Mouse (Mus musculus) midbrain, embryonic 10.5 days (tissue): ENCODE data around the gene Atp23. TPM values are rescaled to one million over a fixed set of nuclear protein-coding genes. Genes with fewer than 3 reads are reported as not detected.
A peak's percentile ranks its signal among the peaks of the same experiment; 100 is the strongest.

Experiments
- DNase-seq: peaks from one replicate; pipeline ENCODE4 v3.0.0-alpha.2; 2017; ENCODE audit warnings: low spot score
- H3K27ac ChIP-seq: fragments of 300-500 bp; sonication (generic); replicated peaks from 2 replicates; pipeline ENCODE4 v1.5.1; 2016; ENCODE audit warnings: mild to moderate bottlenecking
- H3K27me3 ChIP-seq: fragments of 300-500 bp; sonication (generic); 2 replicates; pipeline ENCODE4 v1.6.1; 2016; ENCODE audit warnings: low read depth, mild to moderate bottlenecking; ENCODE audit not compliant: poor library complexity, severe bottlenecking
- H3K36me3 ChIP-seq: fragments of 300-500 bp; sonication (generic); 2 replicates; pipeline ENCODE4 v1.6.1; 2016; ENCODE audit warnings: mild to moderate bottlenecking, moderate library complexity
- H3K4me1 ChIP-seq: fragments of 300-500 bp; sonication (generic); 2 replicates; pipeline ENCODE4 v1.6.1; 2016
- H3K4me3 ChIP-seq: fragments of 300-500 bp; sonication (generic); 2 replicates; pipeline ENCODE4 v1.5.1; 2016; ENCODE audit warnings: mild to moderate bottlenecking, moderate library complexity
- H3K9me3 ChIP-seq: fragments of 300-500 bp; sonication (generic); replicated peaks from 2 replicates; pipeline ENCODE4 v1.6.1; 2016; ENCODE audit warnings: mild to moderate bottlenecking
- WGBS: fragments of 180-500 bp; shearing (Covaris S2); methylation state at CpG from one replicate; pipeline ENCODE4 v1.1.7; 2016; 5-methylcytosine and 5-hydroxymethylcytosine counted together
- polyA plus RNA-seq: library from polyadenylated mRNA; unstranded; fragments of >200 nt; fragmentation: Nextera tagmentation; extraction: Ambion mirVana; gene quantifications from 2 replicates; pipeline ENCODE4 v1.2.1, GENCODE M21; 2016

Atp23 gene
- polyA plus RNA-seq, 1 experiment from 2014 or later = 17.7 TPM

DNA sequence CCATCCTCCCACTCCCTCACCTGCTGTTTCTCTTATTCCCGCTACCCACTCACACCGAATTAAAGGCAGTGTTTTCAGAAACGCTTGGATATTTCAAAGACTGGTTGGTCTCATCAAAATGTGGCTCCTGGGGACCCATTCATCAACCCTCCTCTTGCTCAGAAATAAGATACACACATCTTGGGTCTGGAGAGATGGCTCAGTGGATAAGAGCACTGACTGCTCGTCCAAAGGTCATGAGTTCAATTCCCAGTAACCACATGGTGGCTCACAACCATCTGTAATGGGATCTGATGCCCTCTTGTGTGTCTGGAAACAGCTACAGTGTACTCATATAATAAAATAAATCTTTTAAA lies 311 bp upstream of the Atp23 start:
- H3K27me3 ChIP-seq = no peaks in the 10 kb centered on the region
- no peak for DNase-seq
- H3K27ac ChIP-seq = peak overlapping the region; percentile 77; the same call in 1 of the 2 replicates
- no peaks in the 10 kb centered on the region for H3K9me3 ChIP-seq
- H3K4me3 ChIP-seq = peak overlapping the region; percentile 70
- peaks cover 16% of the 10 kb centered on the region for H3K36me3 ChIP-seq
- WGBS = 1% methylated on average over 4 of the region's 4 CpGs
- H3K4me1 ChIP-seq = peaks cover 24% of the 10 kb centered on the region

DNA sequence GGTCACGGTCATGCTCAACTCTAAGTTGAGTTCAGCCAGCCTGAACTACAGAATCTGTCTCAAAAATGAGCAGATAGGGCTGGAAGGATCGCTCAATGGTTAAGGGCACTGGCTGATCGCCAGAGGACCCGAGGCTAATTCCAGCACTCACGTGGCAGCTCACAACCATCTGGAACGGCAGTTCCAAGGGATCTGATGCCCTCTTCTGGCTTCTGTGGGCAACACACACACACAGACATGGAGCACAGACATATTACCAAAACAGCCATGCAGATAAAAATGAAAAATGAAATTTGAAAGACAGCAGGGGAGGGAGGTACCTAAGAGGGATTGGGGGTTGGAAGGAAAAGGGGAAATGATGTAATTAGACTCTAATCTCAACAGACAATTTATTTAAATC lies 5.3 kb downstream of the Atp23 start:
- H3K27me3 ChIP-seq = no peaks in the 10 kb centered on the region
- no peak overlapping the region for H3K27ac ChIP-seq
- peaks cover 12% of the 10 kb centered on the region for H3K4me1 ChIP-seq
- H3K9me3 ChIP-seq = no peaks in the 10 kb centered on the region
- WGBS = 49% methylated on average over 6 of the region's 6 CpGs
- no peak overlapping the region for H3K4me3 ChIP-seq
- DNase-seq = no peak
- peaks cover 67% of the 10 kb centered on the region for H3K36me3 ChIP-seq

DNA sequence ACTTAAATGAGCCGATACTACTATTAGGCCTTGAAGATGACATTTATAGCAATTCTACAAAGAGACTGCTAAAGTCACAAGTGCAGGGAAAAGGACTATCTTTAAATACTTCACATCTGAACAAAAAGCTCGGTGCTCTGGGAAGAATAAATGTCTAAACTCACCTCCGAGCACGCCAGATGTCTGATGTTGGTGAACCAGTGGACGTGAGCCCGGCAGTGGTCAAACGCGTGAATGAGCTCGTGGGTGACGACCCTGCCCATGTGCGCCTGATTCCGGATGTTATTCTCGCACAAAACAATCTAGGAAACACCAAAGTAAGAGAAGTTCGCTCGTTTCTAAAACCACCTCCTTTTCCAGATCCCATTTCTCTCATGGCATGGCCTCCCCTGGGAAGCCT lies 7.1 kb downstream of the Atp23 start:
- H3K27me3 ChIP-seq = no peaks in the 10 kb centered on the region
- H3K9me3 ChIP-seq = peaks cover under 1% of the 10 kb centered on the region; the same call in 1 of the 2 replicates
- H3K4me1 ChIP-seq = no peaks in the 10 kb centered on the region
- peaks cover 85% of the 10 kb centered on the region for H3K36me3 ChIP-seq
- WGBS = 94% methylated on average over 15 of the region's 15 CpGs
- no peak overlapping the region for H3K4me3 ChIP-seq
- H3K27ac ChIP-seq = no peak overlapping the region
- DNase-seq = no peak

DNA sequence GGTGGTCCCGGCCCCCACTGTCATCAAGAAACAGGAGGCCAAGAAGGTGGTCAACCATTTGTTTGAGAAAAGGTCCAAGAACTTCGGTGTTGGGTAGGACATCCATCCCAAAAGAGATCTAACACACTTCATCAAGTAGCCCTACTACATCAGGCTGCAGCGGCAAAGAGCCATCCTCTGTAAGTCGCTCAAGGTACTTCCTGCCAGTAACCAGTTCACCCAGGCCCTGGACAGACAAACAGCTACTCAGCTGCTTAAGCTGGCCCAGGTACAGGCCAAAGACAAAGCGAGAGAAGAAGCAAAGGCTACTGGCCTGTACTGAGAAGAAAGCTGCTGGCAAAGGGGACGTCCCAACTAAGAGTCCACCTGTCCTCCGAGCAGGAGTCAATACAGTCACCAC lies 8.0 kb downstream of the Atp23 start:
- DNase-seq = no peak
- 95% methylated on average over 7 of the region's 7 CpGs for WGBS
- H3K9me3 ChIP-seq = peaks cover 5% of the 10 kb centered on the region
- H3K27me3 ChIP-seq = no peaks in the 10 kb centered on the region
- peaks cover 85% of the 10 kb centered on the region for H3K36me3 ChIP-seq
- H3K4me3 ChIP-seq = no peak overlapping the region
- no peaks in the 10 kb centered on the region for H3K4me1 ChIP-seq
- no peak overlapping the region for H3K27ac ChIP-seq

DNA sequence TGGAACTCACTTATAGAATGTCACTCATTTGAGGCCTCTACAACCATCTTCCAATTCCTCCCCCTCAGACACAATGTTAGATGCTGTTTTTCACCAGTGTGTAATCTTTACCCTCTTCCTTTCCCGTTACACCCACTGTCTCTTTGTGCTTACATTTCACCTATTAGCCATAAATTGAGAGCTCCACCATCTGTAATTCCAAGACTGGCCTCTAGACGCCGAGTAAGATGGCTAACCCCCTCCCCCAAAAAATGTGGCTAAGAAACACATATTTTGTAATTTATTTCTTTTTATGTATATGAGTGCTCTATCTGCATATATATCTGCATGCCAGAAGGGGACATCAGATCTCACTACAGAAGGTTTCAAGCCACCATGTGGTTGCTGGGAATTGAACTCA lies 27.4 kb downstream of the Atp23 start:
- Histone ChIP-seq H3K27me3 (peaks cover 13% of the 10 kb centered on the region; the same call in 1 of the 2 replicates), H3K4me1 (no peaks in the 10 kb centered on the region), H3K4me3 (no peak overlapping the region), H3K27ac (no peak overlapping the region), H3K36me3 (no peaks in the 10 kb centered on the region), H3K9me3 (no peaks in the 10 kb centered on the region)
- 88% methylated on average over 3 of the region's 3 CpGs for WGBS
- DNase-seq = no peak

DNA sequence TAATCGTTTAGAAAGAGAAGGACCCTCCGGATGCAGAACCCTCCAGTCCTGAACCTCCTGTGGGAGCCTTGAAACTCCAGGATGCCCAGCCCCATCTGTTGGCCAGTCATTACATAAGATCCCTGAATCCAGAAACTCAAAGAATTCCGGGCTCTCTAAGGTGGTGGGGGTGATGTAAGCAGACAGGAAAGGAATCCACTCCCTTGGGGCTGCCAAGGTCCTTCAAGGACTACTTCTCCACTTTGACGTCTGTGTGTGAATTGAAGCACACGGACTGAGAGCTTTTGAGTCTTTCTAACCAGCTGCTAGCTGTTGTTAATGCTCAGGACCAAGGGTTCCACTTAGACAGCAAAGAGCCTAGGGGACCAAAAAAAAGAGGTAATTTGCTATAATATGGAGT lies 28.9 kb downstream of the Atp23 start:
- H3K36me3 ChIP-seq = no peaks in the 10 kb centered on the region
- H3K27me3 ChIP-seq = peaks cover 13% of the 10 kb centered on the region; the same call in 1 of the 2 replicates
- H3K9me3 ChIP-seq = no peaks in the 10 kb centered on the region
- no peak overlapping the region for H3K27ac ChIP-seq
- H3K4me3 ChIP-seq = no peak overlapping the region
- H3K4me1 ChIP-seq = no peaks in the 10 kb centered on the region
- WGBS = 73% methylated on average over 5 of the region's 5 CpGs
- no peak for DNase-seq

DNA sequence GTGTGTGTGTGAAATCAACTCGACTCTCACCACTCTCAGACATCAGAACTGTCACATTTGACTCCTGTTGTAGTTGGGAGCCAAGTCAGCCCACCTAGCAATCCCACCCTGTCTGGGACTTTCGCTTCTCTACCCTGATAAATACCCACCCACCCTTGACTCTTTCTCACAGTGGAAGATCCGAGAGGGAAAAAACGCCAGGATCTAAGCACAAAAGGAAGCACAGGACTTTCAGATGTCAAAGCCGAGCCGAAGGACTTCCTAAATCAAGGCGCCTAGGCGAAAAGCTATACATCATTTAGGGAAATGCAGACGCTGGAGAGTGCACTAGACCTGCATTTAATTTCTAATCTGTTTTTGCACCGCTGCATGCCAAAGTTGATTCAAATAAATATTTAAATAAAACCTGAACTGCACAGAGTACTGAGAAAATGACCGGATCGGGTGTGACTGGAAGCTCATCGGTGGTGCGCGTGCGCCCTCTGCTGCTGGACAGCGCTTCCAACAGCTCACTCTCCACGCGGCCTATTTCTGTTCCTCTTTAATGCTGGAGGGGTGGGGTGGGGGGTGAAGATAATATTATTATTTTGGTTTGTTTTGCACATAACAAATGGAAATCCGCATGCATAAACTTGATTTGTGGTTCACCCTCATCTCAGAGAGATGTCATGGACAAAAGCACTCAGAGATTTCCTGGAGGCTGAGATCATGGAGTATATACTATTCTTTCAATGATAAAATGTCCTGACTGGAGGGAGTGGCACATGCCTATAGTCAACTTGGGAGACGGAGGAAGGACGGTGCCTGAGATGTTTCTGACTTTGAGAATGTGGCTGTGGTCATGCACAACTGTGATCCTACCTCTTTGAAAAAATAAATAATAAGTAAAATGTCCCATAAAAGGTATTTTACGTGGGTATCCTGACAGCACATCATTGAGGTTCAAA lies 31.5 kb downstream of the Atp23 start:
- 0 out of 2 replicates have a peak overlapping the region, but pooled peaks have one; percentile 12 for H3K4me3 ChIP-seq
- no peaks in the 10 kb centered on the region for H3K9me3 ChIP-seq
- peaks cover 13% of the 10 kb centered on the region; the same call in 1 of the 2 replicates for H3K27me3 ChIP-seq
- peak; percentile 64 for DNase-seq
- H3K4me1 ChIP-seq = no peaks in the 10 kb centered on the region
- 28% methylated on average over 23 of the region's 23 CpGs for WGBS
- H3K27ac ChIP-seq = no peak overlapping the region
- no peaks in the 10 kb centered on the region for H3K36me3 ChIP-seq

DNA sequence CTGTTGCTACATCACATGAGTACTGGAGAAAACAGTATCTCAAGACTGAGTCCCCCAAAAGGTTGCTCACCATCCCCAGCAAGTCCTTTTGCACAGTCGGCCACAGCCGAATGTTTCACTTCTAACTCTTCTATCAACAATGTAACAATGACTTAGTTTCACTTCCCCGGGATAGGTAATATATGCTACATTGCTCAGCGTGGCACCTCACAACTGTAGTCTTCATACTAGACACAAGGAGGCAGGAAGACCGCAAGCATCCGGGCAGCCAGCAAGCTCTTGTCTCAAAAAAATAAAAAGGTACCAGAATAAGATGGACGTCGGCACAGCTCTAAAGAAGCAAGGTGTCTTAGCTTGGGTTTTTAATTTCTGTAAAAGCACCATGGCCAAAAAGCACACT lies 35.9 kb downstream of the Atp23 start:
- DNase-seq = no peak
- 95% methylated on average over 8 of the region's 8 CpGs for WGBS
- Histone ChIP-seq H3K4me3 (no peak overlapping the region), H3K27me3 (peaks cover 5% of the 10 kb centered on the region; the same call in 1 of the 2 replicates), H3K4me1 (0 out of 2 replicates have a peak, but pooled peaks cover 5% of the 10 kb centered on the region), H3K9me3 (no peaks in the 10 kb centered on the region), H3K27ac (no peak overlapping the region), H3K36me3 (no peaks in the 10 kb centered on the region)

DNA sequence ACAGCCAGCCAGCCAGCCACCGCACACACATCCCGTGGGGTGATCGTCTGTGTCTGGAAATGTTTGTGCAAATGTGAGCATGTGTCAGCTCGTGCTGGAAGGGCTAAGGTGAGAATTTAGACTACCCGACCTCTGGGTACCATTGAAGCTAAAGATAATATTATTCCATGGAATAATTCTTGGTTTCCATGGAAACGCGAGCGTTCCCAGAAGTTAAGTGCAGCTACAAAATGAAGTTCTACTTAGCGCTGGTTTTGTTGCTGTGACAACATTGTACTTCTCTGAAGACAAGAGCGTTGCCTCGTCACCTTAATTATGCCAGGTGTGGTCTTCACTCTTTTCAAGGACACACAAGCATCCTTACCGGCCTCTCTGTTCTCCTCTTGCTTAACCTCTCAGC lies 39.0 kb downstream of the Atp23 start:
- 81% methylated on average over 12 of the region's 12 CpGs for WGBS

DNA sequence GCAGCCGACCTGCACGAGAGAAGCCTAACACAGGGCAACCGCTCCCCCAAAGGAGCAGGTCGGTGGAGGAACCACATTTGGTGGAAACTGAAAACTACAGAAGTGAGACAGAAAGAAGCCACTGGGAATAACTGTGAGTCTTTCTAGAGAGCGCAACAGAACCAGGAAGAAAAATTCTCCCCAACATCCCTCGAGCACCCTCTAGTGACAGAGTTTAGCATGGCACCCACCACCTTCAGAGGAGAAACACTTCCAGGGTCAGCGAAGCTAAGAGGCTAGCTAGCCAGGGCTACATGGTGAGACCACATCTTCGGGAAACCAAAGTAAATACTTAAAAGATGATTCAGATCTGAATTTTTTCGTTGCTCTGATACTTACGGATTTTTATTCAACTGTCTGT lies 47.9 kb downstream of the Atp23 start:
- DNase-seq = no peak
- no peaks in the 10 kb centered on the region for H3K9me3 ChIP-seq
- WGBS = 86% methylated on average over 10 of the region's 10 CpGs

More for the DNA sequence above, 39.0 kb downstream of the Atp23 start:
- no peaks in the 10 kb centered on the region for H3K36me3 ChIP-seq
- H3K27ac ChIP-seq = no peak overlapping the region
- no peak overlapping the region for H3K4me3 ChIP-seq
- peaks cover 9% of the 10 kb centered on the region for H3K4me1 ChIP-seq
- H3K9me3 ChIP-seq = no peaks in the 10 kb centered on the region
- DNase-seq = no peak
- no peaks in the 10 kb centered on the region for H3K27me3 ChIP-seq

DNA sequence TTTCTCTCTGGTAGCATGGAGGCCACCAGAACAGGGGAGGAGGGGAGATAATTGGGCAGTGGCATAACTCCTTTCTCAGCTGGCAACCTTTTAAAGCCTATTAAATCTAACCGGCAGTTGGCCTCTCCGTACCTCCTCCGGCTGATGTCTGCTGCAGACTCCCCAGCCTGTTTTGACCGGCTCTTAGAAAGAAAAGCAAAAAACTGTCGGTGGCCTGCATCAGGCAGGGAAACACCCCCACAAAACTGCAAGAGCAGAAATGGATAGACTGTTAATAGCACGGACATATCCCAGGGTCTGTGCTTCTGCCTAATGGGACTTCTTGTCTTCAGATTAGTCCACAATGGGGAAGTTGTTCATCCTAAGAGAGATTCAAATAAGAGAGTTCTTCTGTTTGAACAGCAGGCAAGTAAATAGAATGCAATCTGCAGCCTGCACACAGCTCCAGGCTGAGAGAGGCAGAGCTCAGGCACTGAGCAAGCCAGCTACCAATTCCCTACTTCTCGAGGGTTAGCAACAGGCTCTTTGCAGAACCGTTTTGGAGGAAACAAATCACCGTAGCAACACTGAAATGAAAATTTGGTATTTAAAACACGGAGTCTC lies 55.7 kb downstream of the Atp23 start:
- 13% methylated on average over 10 of the region's 10 CpGs for WGBS
- peak; percentile 53 for DNase-seq
- H3K27ac ChIP-seq = peak overlapping the region; percentile 82
- H3K4me1 ChIP-seq = peaks cover 23% of the 10 kb centered on the region
- no peaks in the 10 kb centered on the region for H3K27me3 ChIP-seq
- peaks cover 5% of the 10 kb centered on the region; the same call in 1 of the 2 replicates for H3K9me3 ChIP-seq
- peak overlapping the region; percentile 30 for H3K4me3 ChIP-seq
- H3K36me3 ChIP-seq = no peaks in the 10 kb centered on the region

More for the DNA sequence above, 47.9 kb downstream of the Atp23 start:
- Histone ChIP-seq H3K4me3 (no peak overlapping the region), H3K27ac (no peak overlapping the region), H3K27me3 (no peaks in the 10 kb centered on the region), H3K36me3 (no peaks in the 10 kb centered on the region), H3K4me1 (no peaks in the 10 kb centered on the region)

DNA sequence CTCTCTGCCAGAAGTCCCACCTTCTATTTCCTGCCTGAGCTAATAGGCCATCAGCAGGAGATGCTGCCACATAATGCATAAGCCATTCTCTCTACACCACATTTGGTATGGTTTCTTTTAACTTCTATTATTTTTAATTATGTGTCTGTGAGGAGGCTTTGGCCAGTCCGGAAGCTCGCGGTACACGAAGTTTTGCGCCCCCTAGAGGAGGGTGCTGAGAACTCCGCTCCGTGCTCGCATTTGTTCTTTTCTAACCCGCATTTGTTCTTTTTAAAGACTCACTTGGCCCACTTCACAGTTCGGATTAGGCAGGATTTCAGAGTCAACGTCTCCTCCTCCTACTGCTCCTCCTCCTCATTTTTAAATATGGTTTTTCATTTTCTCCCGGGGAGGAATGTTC lies 56.5 kb downstream of the Atp23 start:
- 33% methylated on average over 12 of the region's 12 CpGs for WGBS
- peak overlapping the region; percentile 82 for H3K27ac ChIP-seq

DNA sequence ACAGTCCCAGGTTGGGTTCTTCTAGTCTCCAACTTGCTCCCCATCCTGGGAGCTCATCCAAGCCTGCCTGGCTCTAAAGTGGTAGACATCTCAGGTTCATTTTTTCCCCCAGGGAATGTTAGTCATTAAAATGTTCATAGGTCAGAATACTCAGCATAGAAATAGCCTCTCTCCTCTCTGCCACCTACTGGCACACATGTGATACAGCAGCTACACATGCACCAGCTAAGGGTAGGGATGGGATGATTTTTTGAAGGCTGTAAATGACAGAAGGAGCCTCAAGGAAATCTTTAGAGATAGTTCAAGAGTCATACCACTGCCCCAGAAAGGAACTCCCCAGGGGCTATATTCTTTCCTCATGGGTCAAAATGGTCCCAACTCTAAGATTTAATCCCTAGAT lies 60.9 kb downstream of the Atp23 start:
- H3K4me3 ChIP-seq = no peak overlapping the region
- DNase-seq = no peak
- H3K36me3 ChIP-seq = no peaks in the 10 kb centered on the region
- H3K4me1 ChIP-seq = peaks cover 6% of the 10 kb centered on the region
- no peaks in the 10 kb centered on the region for H3K27me3 ChIP-seq
- peaks cover 5% of the 10 kb centered on the region; the same call in 1 of the 2 replicates for H3K9me3 ChIP-seq
- H3K27ac ChIP-seq = no peak overlapping the region

More for the DNA sequence above, 56.5 kb downstream of the Atp23 start:
- H3K4me1 ChIP-seq = peaks cover 23% of the 10 kb centered on the region
- peak overlapping the region; percentile 30; the same call in 1 of the 2 replicates for H3K4me3 ChIP-seq
- H3K27me3 ChIP-seq = no peaks in the 10 kb centered on the region
- H3K9me3 ChIP-seq = peaks cover 5% of the 10 kb centered on the region; the same call in 1 of the 2 replicates
- DNase-seq = peak; percentile 59
- H3K36me3 ChIP-seq = no peaks in the 10 kb centered on the region
